ENCODE assay signal across 8 mouse cellular contexts in the genomic region with DNA sequence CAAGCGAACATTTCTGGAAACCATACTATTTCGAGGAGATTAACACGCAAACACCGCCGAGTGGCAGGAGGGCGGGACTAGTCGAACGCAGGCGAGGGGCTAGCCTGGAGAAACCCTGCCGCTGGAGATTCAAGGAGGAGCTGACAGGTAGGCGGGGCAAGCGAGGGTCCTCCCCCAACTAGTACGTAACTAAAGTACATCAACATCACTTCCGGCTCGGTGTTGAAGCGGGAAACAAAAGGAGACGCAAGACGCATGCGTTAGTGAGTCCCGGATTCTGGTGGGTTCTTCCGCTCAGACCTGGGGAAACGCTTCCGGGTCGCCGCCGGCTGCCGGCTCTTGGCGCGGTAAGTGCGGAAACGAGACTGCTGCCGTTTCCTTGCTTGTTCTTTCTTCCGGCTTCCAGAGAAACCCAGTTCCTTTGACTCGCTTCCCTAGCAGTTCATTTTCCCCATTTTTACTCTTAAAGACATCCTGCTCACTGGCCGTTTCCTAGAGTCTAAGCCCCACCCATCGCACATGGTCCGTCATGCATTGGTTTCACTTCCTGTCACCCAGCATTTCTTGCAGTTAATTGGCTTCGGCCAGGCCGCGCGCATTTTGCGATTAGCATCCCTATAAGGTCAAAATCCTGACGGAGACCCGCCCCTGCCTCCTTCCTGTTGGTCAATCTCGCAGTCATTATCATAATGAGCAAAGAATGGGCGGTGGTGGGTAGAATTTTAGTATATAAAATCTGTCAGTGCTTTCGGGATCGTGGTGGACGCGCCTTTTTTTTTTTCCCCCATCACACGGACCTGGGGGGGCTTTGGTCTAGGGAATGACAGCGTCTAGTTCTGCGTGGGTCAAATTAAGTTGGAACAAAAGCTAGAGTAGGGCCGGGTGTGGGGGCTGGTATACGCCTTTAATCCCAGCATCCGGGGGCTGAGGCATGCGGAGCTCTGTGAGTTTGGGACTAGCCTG. TPM values are rescaled to one million over a fixed set of nuclear protein-coding genes. Genes with fewer than 3 reads are reported as not detected.
DNase-seq lines count a peak whose midpoint lies in the region; ATAC-seq and TF ChIP-seq lines count a peak whose summit lies in the region.

No protein-coding gene starts in this region.

- peaks cover 35% of the 10 kb centered on the region for H3K36me3 ChIP-seq in megakaryocyte, embryonic 14.5 days (replicated peaks; ENCODE audit: low read length)

- TF ChIP-seq POLR2A in cortical plate, adult 2 months (IDR thresholded peaks at IDR 0.05; ENCODE audit: extremely low read depth, insufficient read depth, low read length) = peak; percentile 89; the same call in 1 of the 2 replicates

- H3K4me3 ChIP-seq in cortical plate, adult 2 months (ENCODE audit: insufficient read depth, low read length) = peak overlapping the region; percentile 53
- H3K4me3 ChIP-seq in megakaryocyte, embryonic 14.5 days (replicated peaks) = peak overlapping the region; percentile 94

- peak overlapping the region; percentile 61 for H3K27ac ChIP-seq in cortical plate, adult 2 months (ENCODE audit: insufficient read depth, low read length)

- ATAC-seq in activated CD4-positive, CD25-positive, alpha-beta regulatory T cell, adult 4 months = peak; percentile 90

- H3K4me1 ChIP-seq in cortical plate, adult 2 months (ENCODE audit: control insufficient read depth, insufficient read depth, low read length) = 0 out of 2 replicates have a peak, but pooled peaks cover 1% of the 10 kb centered on the region
- H3K4me1 ChIP-seq in megakaryocyte, embryonic 14.5 days = peaks cover 70% of the 10 kb centered on the region

- H3K9me3 ChIP-seq in megakaryocyte, embryonic 14.5 days = no peaks in the 10 kb centered on the region

- no peaks in the 10 kb centered on the region for H3K27me3 ChIP-seq in megakaryocyte, embryonic 14.5 days (replicated peaks)

- DNase-seq in gastrocnemius, adult 8-10 months (ENCODE audit: low spot score in 2 of 2) = peak; percentile 96 to 97
- peak; percentile 98 for DNase-seq in hindlimb bud, embryonic 11.5 days (ENCODE audit: extremely low spot score, low read depth, low spot score)
- peak; percentile 92 to 98 for DNase-seq in left cerebral cortex, adult 8-10 months (ENCODE audit: low spot score in 2 of 2)
- DNase-seq in right cerebral cortex, postnatal 10 days (ENCODE audit: low spot score in 2 of 2) = peak; percentile 99
- peak; percentile 89 for DNase-seq in urinary bladder, postnatal 25 days (ENCODE audit: low spot score)

- TF ChIP-seq CTCF in cortical plate, adult 2 months (IDR thresholded peaks at IDR 0.05; ENCODE audit: extremely low read depth, insufficient read depth, low read length) = no peak

RNA-seq across cellular contexts. Expression of a gene that starts 9.3 kb away (rescaled TPM):
- 100 to 1,000 TPM; 127 to 131 TPM for polyA plus RNA-seq in activated CD4-positive, CD25-positive, alpha-beta regulatory T cell, adult 4 months (2017; shearing (Covaris generic))
- polyA plus RNA-seq in cortical plate, adult 2 months (2012; rRNA removed) = 199 and 213 TPM in 2 replicates
- 100 to 1,000 TPM in 1 of 4 experiments, 10 to 100 TPM in 3; 92.8 to 102 (median 96.2) TPM for total RNA-seq in gastrocnemius, adult 8-10 months (2022)
- 10 to 100 TPM; 83.0 to 96.2 (median 90.5) TPM for total RNA-seq in left cerebral cortex, adult 8-10 months (2022)
- polyA plus RNA-seq in megakaryocyte, embryonic 14.5 days (2012; ENCODE audit: insufficient read depth, low replicate concordance) = 156 and 181 TPM in 2 replicates

RNA-seq across cellular contexts. Expression of a gene that starts 9.8 kb away (rescaled TPM):
- under 1 TPM in 1 of 2 experiments, not detected in 1; 0.46 TPM for polyA plus RNA-seq in activated CD4-positive, CD25-positive, alpha-beta regulatory T cell, adult 4 months (2017; shearing (Covaris generic))
- polyA plus RNA-seq in cortical plate, adult 2 months (2012; rRNA removed) = 0.15 and 0.19 TPM in 2 replicates
- not detected for total RNA-seq in gastrocnemius, adult 8-10 months (2022)
- total RNA-seq in left cerebral cortex, adult 8-10 months (2022) = under 1 TPM in 2 of 4 experiments, not detected in 2; 0.13 to 0.32 TPM
- polyA plus RNA-seq in megakaryocyte, embryonic 14.5 days (2012; ENCODE audit: insufficient read depth, low replicate concordance) = not detected in 2 replicates

RNA-seq across cellular contexts. Expression of a gene that starts 25.8 kb away (rescaled TPM):
- polyA plus RNA-seq in activated CD4-positive, CD25-positive, alpha-beta regulatory T cell, adult 4 months (2017; shearing (Covaris generic)) = not detected
- 0.81 and 1.5 TPM in 2 replicates for polyA plus RNA-seq in cortical plate, adult 2 months (2012; rRNA removed)
- 1 to 10 TPM; 1.1 to 1.6 (median 1.3) TPM for total RNA-seq in gastrocnemius, adult 8-10 months (2022)
- 1 to 10 TPM in 2 of 4 experiments, under 1 TPM in 2; 0.46 to 9.8 (median 1.2) TPM for total RNA-seq in left cerebral cortex, adult 8-10 months (2022)
- polyA plus RNA-seq in megakaryocyte, embryonic 14.5 days (2012; ENCODE audit: insufficient read depth, low replicate concordance) = not detected in 2 replicates

RNA-seq across cellular contexts. Expression of a gene that starts 32.9 kb away (rescaled TPM):
- polyA plus RNA-seq in activated CD4-positive, CD25-positive, alpha-beta regulatory T cell, adult 4 months (2017; shearing (Covaris generic)) = 10 to 100 TPM; 47.2 to 61.9 TPM
- polyA plus RNA-seq in cortical plate, adult 2 months (2012; rRNA removed) = 60.3 and 63.5 TPM in 2 replicates
- total RNA-seq in gastrocnemius, adult 8-10 months (2022) = 10 to 100 TPM; 17.8 to 28.6 (median 26.0) TPM
- 10 to 100 TPM; 30.0 to 45.4 (median 32.9) TPM for total RNA-seq in left cerebral cortex, adult 8-10 months (2022)
- polyA plus RNA-seq in megakaryocyte, embryonic 14.5 days (2012; ENCODE audit: insufficient read depth, low replicate concordance) = 31.8 and 36.2 TPM in 2 replicates

RNA-seq across cellular contexts. Expression of a gene that starts 37.3 kb away (rescaled TPM):
- polyA plus RNA-seq in activated CD4-positive, CD25-positive, alpha-beta regulatory T cell, adult 4 months (2017; shearing (Covaris generic)) = 1 to 10 TPM; 1.8 to 2.0 TPM
- polyA plus RNA-seq in cortical plate, adult 2 months (2012; rRNA removed) = 11.8 and 12.6 TPM in 2 replicates
- 1 to 10 TPM; 3.0 to 4.3 (median 3.8) TPM for total RNA-seq in gastrocnemius, adult 8-10 months (2022)
- 1 to 10 TPM; 3.7 to 8.1 (median 5.8) TPM for total RNA-seq in left cerebral cortex, adult 8-10 months (2022)
- polyA plus RNA-seq in megakaryocyte, embryonic 14.5 days (2012; ENCODE audit: insufficient read depth, low replicate concordance) = not detected in 2 replicates

Comparison
In these comparisons a context has a peak if more than half of its experiments do, and no peak if none do; other contexts are left out.
1. Peak in every context shown above with its lines: DNase-seq, ATAC-seq, H3K4me3 ChIP-seq and H3K27ac ChIP-seq.